Mouse (Mus musculus) lung, postnatal 25 days (tissue): ENCODE measurements around the gene Hdac11.

Experiments used
- DNase-seq: peaks from one replicate; pipeline ENCODE4 v3.0.0; 2022; ENCODE audit warnings: low spot score

Hdac11 gene

GRCm38 (mm10) chr6:91137343-91137956 is 19.0 kb upstream of the Hdac11 start:
- no peak for DNase-seq

DNA sequence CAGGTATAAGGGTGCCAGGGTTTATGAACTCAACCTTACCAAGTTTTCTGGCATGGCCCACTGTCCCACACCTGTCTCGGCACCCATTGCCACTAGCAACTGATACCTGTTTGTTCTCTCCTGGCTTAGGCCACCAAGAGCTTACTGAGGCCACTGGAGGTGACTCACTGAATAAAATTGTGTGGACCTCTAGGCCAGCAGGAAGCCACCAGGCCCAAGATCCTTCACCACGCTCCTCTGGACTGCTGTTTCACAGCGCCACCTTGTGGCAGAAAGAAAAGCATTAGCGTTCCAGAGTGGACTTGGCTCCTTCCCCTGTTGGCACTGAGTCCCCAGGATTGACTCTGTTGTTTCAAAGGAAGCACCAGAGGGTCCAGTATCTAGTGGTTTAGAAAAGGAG is 16.6 kb upstream of the Hdac11 start:
- peak; percentile 79 for DNase-seq

DNA sequence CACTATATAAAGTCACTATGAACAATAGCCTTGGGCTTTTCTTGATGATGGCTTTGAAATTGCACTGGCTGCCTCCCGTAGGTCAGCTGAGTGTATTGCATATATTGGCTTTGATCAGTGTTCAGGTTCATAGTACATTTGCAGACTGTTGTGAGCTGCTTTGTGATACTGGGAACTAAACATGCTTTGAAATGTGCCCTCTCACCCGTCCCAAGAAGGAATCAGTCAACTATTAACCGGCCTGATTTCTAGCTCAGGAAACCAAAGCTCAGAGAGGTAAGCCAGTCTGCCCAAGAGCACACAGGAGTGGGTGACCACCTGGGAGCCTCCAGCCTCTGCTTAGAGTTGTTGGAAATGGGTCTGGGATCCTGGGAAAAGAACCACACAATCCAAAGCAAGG is 11.4 kb upstream of the Hdac11 start:
- no peak for DNase-seq

DNA sequence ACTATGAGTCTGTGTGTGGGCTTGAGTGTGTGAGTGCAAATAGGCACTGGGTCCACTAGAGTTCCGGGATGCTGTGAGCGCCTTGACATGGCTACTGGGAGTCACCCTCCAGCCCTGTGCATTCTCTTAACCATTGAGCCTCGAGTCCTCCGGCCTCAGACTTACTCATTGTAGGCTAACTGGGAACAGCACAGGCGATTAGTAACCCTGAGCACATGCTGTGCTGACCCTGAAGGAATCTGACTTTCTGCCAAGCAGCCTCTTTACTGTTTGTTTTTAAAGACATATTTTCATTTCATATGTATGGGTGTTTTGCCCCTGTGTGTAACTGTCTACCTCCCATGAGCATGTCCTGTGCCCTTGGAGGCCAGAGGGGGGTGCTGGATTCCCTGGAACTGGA is 10.9 kb upstream of the Hdac11 start:
- DNase-seq, result no peak

GRCm38 (mm10) chr6:91146443-91147151 is 9.9 kb upstream of the Hdac11 start:
- no peak for DNase-seq

DNA sequence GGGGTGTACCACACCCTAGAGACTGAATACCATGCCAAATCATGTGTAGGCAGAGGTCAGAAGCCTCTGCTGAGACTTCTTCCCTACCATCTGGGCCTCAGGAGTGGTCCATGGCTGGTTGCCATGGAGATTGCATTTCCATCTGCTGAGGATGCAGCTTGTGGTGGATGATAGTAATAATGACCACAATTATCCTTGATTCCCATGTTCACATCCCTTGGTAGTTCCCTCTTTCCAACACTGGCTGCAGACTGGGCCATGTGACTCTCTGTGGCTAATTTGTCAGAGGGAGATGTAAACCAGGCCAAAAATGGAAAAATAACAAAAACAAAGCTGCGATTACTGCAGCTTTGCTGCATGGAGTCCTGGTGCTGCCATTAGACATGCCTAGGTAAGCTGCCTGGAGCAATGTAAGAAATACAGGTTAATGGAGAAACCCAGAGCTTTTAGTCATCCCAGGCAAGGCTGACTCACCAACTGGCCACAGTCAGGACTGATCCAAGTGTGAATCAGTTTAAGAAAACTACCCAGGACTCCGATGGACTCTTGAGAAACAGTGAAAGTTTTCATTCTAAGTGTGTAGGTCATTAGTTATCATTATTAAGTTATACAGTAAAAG is 9.2 kb upstream of the Hdac11 start:
- no peak for DNase-seq

GRCm38 (mm10) chr6:91152892-91153548 is 3.4 kb upstream of the Hdac11 start:
- no peak for DNase-seq

DNA sequence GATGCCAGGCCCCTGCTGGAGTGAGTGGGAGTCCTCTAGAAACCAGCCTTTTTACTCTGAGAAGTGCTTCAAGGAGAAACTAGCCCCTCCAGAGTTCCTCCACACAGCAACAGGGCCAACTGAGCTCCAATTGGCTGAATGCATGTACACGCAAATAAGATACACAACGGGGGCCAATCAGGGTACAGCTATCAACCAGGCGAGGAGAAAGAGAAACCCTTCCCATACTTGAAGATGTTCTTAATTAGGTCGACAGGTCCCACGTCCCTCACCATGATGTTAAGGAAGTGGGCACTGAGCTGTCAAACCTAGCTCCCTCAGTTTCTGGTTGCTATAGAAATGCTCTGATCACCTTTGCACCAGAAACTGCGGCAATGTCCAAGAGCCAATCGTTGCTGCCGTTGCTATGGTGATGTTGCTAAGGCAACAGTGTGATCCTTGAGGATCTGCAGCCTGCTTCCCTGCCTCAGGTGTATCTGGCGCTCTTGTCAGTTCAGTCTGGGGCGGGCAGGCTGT is 2.9 kb upstream of the Hdac11 start:
- DNase-seq, result no peak

GRCm38 (mm10) chr6:91154685-91155084 is 1.8 kb upstream of the Hdac11 start:
- DNase-seq, result no peak

DNA sequence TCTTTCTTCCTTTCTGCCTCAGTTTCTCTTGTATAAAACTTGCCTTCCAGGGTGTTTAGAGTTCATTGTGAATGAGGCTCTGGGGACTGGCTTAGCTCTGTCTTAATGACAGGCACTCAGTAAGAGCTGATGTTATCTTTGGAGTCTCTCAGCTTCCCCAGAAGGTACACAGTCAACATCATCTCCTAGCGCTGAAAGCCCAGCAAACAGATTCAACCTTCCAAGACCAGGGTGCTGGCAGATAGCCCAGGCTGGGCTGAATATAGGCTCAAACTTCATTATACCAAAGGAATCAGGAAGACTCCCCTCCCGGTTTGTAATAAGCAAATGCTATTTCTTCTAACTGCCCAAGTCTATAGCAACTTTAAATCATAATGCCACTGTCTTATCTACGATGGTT is 1.2 kb upstream of the Hdac11 start:
- no peak for DNase-seq

GRCm38 (mm10) chr6:91156062-91156461 is 403 bp upstream of the Hdac11 start:
- DNase-seq, result no peak

DNA sequence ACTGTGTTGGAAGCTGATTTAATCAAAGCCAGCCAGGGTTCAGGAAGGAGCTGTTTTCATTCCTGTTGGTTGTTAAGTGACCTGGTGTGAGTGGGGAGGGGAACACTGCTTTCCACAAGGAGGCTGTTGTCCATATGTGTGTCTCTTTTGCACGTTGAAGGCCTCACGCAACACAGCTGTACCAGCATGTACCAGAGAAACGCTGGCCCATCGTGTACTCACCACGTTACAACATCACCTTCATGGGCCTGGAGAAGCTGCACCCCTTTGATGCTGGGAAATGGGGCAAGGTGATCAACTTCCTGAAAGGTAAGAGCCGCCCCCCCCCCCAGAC is 739 bp downstream of the Hdac11 start:
- no peak for DNase-seq

DNA sequence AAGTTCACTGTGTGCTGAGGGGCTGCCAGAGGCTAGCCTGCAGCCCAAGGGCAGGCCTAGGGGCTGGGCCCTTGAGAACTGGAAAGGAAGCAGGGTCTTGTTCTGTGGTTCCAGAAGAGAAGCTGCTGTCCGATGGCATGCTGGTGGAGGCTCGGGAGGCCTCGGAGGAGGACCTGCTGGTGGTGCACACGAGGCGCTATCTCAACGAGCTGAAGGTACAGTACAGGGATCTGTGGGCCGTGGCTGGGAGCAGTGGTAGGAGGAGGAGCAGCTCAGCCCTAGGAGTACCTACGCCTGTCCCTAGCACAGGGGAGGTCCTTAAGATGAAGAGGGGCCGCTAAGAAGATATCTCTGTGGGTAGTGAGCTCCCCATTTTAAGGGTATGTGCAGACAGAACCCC is 2.6 kb downstream of the Hdac11 start:
- DNase-seq, result no peak

- DNase-seq, result peak; percentile 19
These were observed 3.9 kb downstream of the Hdac11 start for GRCm38 (mm10) chr6:91160399-91160798.

DNA sequence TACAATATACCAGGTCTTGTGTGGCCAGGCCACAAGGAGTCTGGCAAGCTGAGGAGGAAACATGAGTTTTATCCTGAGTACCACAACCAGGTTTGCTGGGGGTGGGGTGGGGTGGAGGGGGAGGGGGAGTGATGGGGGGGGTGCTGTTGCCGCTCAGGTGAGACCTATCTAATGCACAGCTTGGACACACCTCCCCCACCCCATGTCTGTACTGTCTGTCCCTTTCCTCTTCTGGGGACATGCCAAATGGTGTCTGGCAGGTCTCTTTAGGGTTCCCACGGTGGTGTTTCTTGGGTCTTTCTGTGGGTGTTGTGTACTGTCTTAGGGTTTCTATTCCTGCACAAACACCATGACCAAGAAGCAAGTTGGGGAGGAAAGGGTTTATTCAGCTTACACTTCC is 4.5 kb downstream of the Hdac11 start:
- no peak for DNase-seq

GRCm38 (mm10) chr6:91161506-91162235 is 5.2 kb downstream of the Hdac11 start:
- no peak for DNase-seq

- no peak for DNase-seq
These were observed 5.8 kb downstream of the Hdac11 start for GRCm38 (mm10) chr6:91162314-91162713.

- DNase-seq, result no peak
These were observed 6.9 kb downstream of the Hdac11 start for GRCm38 (mm10) chr6:91163195-91163911.

- no peak for DNase-seq
These were observed 8.1 kb downstream of the Hdac11 start for GRCm38 (mm10) chr6:91164584-91164983.

DNA sequence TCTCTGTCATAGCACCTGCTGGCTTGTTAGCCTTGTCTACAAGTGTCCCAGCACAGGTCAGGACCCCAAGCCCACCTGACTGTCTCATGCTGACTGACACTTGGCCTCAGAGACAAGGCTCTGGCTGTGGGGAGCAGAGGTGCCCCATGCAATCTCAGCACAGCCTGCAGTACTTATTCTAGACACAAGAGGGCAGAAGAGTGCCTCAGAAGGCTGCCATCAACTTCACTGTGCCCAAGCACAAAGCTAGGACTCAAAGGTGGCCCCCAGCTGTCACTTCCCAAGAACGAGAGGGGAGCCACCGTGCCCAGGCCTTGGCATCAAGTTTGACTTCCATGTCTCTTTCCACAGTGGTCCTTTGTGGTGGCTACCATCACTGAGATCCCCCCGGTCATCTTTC is 8.7 kb downstream of the Hdac11 start:
- peak; percentile 67 for DNase-seq

DNA sequence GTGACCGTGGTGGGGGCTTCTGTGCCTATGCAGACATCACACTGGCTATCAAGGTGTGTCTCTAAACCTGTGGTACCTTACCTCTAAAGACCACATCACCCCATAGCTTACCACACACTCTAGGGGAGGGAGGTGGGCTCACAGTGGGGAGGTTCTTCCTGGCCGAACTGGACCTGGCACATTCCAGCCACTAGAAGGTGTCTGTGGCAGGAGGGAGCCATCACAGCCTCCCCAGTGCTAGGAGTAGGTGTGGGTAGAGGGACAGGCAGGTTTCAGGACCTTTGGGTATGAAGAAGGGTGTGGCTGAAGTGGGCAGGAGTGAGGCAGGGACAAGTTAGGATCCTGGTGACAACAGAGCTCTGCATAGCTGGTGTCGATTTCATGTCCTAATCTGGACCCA is 11.4 kb downstream of the Hdac11 start:
- DNase-seq, result no peak

- DNase-seq, result no peak
These were observed 12.7 kb downstream of the Hdac11 start for GRCm38 (mm10) chr6:91169129-91169528.
